Mouse (Mus musculus) gastrocnemius, adult 8-10 months (tissue): ENCODE results near the gene Tmsb15b1. TPM values are rescaled to one million over a fixed set of nuclear protein-coding genes. Genes with fewer than 3 reads are reported as not detected.

Experiments
- total RNA-seq, 4 experiments: library from RNA; stranded (reverse); gene quantifications; 2 replicates each; pipeline ENCODE4 v1.2.4; 2022

The Tmsb15b1 gene
- total RNA-seq, 4 experiments from 2014 or later, result 1.0 to 7.0 (median 2.3) TPM

Other genes starting within 250 kb of the Tmsb15b1 start
- gene Morf4l2, start 233.2 kb downstream of the Tmsb15b1 start, total RNA-seq, result 100 to 1,000 TPM; 141 to 157 (median 149) TPM
- gene Glra4, start 196.7 kb downstream of the Tmsb15b1 start, total RNA-seq, result not detected
- 1 to 10 TPM; 1.5 to 3.2 (median 2.0) TPM for gene Plp1, start 154.2 kb downstream of the Tmsb15b1 start, total RNA-seq
- gene Rab9b, start 108.1 kb downstream of the Tmsb15b1 start, total RNA-seq, result not detected
- gene H2bfm, start 49.5 kb downstream of the Tmsb15b1 start, total RNA-seq, result not detected
- 1 to 10 TPM; 2.6 to 9.3 (median 6.9) TPM for gene Tmsb15b2, start 1.4 kb downstream of the Tmsb15b1 start, total RNA-seq
- 1 to 10 TPM in 1 of 4 experiments, under 1 TPM in 1, not detected in 2; 0.65 to 1.1 TPM for gene Tmsb15l, start within 50 bp of the Tmsb15b1 start, total RNA-seq
- gene Zcchc18, start 16.3 kb upstream of the Tmsb15b1 start, total RNA-seq, result not detected
- 1 to 10 TPM in 3 of 4 experiments, under 1 TPM in 1; 0.97 to 4.0 (median 2.2) TPM for gene Slc25a53, start 61.4 kb upstream of the Tmsb15b1 start, total RNA-seq
- 1 to 10 TPM; 4.3 to 5.9 (median 5.1) TPM for gene Fam199x, start 72.7 kb upstream of the Tmsb15b1 start, total RNA-seq
- not detected for gene Esx1, start 145.2 kb upstream of the Tmsb15b1 start, total RNA-seq